Mouse (Mus musculus): ENCODE results near the gene Gm21905. TPM values are rescaled to one million over a fixed set of nuclear protein-coding genes. Genes with fewer than 3 reads are reported as not detected.

Gene Gm21905
- total RNA-seq (2021): not detected
- long read RNA-seq, experiment 1: 0 reads
- long read RNA-seq, experiment 2: 0 reads

DNA sequence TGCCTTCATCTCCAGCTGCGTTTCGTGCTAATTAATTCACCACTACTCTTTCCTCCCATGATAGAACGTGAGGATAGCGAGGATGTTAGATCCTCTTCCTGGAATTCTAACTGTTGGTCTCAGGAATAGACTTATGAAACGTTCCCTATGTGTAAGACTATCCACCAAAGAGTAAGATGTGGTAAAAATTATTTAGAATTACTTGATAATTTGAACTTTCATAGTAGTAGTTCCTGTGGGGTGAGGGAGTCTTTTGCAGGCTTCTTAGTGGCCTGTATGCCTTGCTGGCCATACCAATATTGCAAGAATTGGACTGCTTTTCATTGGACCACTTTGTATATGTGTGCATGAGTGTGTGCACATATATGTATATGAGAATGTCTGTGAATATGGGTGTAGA is at the start of gene Gm21905:
TSS of gene Gm21905 (minus strand) at position 101 of the 400 bp plus-strand sequence.
- no peak for DNase-seq (ENCODE audit: low spot score in 2 of 2)

- DNase-seq (ENCODE audit: low spot score in 2 of 2): no peak
These were observed 44.2 kb upstream of the Gm21905 start for GRCm38 (mm10) chr5:67990426-67990825.

GRCm38 (mm10) chr5:67981946-67982526 is 35.8 kb upstream of the Gm21905 start:
- no peak for DNase-seq (ENCODE audit: low spot score in 2 of 2)

DNA sequence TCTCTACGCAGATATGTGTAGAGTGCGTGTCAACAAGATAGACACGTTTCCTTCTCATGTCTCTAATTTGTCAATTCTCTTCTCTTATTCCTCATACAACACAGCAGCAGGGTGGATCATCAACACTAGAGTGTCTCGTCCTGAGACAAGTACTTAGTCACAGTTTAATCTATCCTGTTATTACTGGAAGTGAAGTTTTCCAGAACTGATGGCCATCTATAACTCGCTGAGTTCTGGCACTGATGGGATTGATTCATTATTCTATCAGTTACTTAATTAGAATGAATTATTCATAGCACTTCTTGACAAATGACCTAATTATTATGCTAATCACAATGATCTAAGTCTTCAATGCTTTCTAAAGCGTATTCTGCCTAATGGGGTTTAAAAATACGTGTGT is 23.3 kb upstream of the Gm21905 start:
- DNase-seq (ENCODE audit: low spot score in 2 of 2): no peak

GRCm38 (mm10) chr5:67961708-67962629 is 15.7 kb upstream of the Gm21905 start:
- no peak for DNase-seq (ENCODE audit: low spot score in 2 of 2)

- DNase-seq (ENCODE audit: low spot score in 2 of 2): no peak
These were observed 9.3 kb upstream of the Gm21905 start for GRCm38 (mm10) chr5:67955486-67955885.

GRCm38 (mm10) chr5:67954097-67954496 is 7.9 kb upstream of the Gm21905 start:
- no peak for DNase-seq (ENCODE audit: low spot score in 2 of 2)

DNA sequence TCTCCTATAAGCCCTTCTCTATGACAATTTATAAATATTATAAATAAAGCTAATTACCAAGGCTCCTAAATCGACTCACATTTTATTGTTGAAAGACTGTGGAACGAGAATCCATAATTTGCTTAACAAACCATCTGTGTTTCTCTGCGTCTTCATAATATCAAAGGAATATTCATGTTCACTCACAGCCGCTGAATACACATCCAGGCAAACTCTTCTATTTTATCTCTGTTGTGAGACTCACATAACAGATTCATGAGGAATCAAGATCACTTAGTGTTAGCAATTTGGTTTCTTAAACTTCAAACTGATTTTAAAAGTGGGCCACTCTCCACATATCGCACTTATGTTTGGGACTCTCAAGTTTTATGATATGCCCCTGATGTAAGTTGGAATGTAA is 1.9 kb upstream of the Gm21905 start:
- no peak for DNase-seq (ENCODE audit: low spot score in 2 of 2)

- no peak for DNase-seq (ENCODE audit: low spot score in 2 of 2)
These were observed 785 bp upstream of the Gm21905 start for GRCm38 (mm10) chr5:67947006-67947405.

DNA sequence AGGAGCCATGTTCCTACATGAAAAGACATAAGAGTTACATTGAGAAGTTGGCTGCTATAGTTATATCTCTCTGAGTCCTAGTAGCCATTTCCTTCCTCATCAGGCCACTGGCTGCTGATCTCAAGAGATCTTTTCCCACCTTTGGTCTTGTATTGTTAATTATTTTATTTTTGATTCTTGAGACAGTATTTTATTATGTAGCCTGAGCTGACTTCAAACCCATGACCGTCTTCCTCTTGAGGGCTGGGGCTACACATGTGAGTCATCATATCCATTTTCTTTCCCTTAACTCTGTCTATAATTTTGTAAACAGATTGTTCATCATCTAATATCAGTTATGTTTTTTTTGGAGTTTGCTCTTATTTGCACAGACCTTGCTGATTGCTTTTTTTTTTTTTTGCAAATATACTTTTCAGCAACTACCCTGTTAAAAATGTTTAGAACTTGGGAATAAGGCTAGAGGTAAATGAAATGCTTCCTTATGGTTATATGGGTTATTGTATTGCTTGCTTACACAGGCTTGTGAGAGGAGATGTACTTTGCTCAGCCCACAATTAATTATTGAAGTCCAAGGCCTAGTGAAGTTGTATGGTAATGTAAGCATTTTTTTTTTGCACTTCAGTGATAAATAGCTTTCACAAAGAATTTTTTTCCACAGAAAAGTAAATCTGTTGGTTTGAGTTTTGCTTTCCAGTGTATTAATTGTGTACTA is 2.0 kb downstream of the Gm21905 start:
- no peak for DNase-seq (ENCODE audit: low spot score in 2 of 2)

DNA sequence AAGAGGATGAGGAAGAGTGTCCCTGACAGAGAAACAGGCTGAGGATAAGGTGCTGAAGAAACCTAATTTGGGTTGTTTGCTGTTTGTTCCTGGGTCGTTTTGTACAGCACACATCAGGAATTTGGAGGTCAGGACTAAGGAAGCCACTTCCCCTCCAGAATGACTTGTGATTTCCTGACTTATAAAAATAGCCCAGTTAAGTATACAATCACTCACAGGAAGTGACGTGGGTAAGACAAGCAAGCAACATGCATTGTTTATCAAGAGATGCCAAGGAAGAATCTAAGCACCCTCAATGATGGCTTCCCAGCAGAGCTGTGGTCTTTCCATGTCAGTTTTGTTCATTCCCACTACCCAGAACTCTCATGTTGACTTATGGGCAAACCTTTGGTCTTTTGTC is 3.0 kb downstream of the Gm21905 start:
- DNase-seq (ENCODE audit: low spot score in 2 of 2): no peak

- no peak for DNase-seq (ENCODE audit: low spot score in 2 of 2)
These were observed 4.9 kb downstream of the Gm21905 start, which contains the start of gene Gm5108 for GRCm38 (mm10) chr5:67941369-67941768. Gm5108 (plus strand) TSS chr5:67941669.

- no peak for DNase-seq (ENCODE audit: low spot score in 2 of 2)
These were observed 14.6 kb downstream of the Gm21905 start for GRCm38 (mm10) chr5:67931623-67932022.

- no peak for DNase-seq (ENCODE audit: low spot score in 2 of 2)
These were observed 15.6 kb downstream of the Gm21905 start for GRCm38 (mm10) chr5:67930584-67930983.

DNA sequence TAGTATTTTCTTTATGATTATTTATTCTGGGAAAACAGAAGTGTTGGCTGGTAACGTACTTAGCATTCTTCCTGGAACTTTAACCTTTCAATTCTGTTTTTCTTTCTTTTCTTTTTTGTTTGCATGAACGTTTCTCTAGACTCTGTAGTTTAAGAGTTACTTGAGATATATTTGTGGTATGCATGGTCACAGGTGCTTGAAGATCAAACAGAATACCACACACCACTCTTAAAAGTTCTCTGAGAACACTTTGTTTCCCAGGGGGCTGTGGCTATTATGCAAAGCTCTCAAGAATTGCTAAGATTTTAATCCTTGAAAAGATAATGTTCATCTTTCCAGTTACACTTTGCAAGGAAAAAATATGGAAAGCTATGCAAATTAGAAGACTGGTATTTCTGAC is 41.7 kb downstream of the Gm21905 start:
- no peak for DNase-seq (ENCODE audit: low spot score in 2 of 2)

DNA sequence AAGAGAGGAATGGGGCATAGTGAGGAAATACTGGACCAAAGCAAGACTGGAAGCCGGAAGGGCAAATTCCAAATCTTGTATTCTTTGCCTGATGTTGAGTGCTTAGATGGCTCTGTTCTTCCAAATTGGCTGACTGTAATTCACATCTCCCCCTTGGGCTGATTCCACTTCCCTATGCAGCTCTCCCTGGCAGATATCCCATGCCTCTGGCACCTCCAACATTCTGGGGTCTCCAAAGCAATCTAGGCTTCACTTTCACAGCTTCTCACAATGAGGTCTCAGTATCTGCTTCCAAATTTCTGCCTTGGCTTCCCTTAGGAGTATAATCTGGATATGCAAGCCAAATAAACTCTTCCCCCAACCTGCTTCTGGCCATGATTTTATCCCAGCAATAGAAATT is 47.3 kb downstream of the Gm21905 start:
- no peak for DNase-seq (ENCODE audit: low spot score in 2 of 2)

- DNase-seq (ENCODE audit: low spot score in 2 of 2): no peak
These were observed 61.6 kb downstream of the Gm21905 start for GRCm38 (mm10) chr5:67884422-67885210.

GRCm38 (mm10) chr5:67883564-67884171 is 62.6 kb downstream of the Gm21905 start:
- DNase-seq (ENCODE audit: low spot score in 2 of 2): no peak
